Mouse (Mus musculus) small intestine, adult 2 months (tissue): ENCODE data around the gene Gdi1.

ENCODE experiments used
- CTCF ChIP-seq: fragments of 200-500 bp; IDR thresholded peaks from 2 replicates; pipeline ENCODE4 v1.5.1; 2012; ENCODE audit warnings: low read depth, mild to moderate bottlenecking, control low read depth, inconsistent platforms, low read length, moderate library complexity, mixed read lengths; ENCODE audit not compliant: insufficient replicate concordance, insufficient read length; ENCODE audit errors: extremely low read depth
- POLR2A ChIP-seq: fragments of 200-500 bp; IDR thresholded peaks from 2 replicates; pipeline ENCODE4 v1.6.1; 2012; ENCODE audit warnings: low read depth, mild to moderate bottlenecking, control low read depth, inconsistent platforms, low read length, moderate library complexity

GRCm38 (mm10) chrX:74312540-74313464 is 8.0 kb downstream of the Gdi1 start, which contains the start of gene Fam50a:
- TF ChIP-seq POLR2A (no peak), CTCF (no peak)
